Mouse (Mus musculus): ENCODE measurements at regions not wholly inside any gene's neighbourhood (a gene's known extent, or its start where the extent isn't known, plus 50 kb on each side); places are given as distances from the start of the nearest gene placed in this dataset.

DNA sequence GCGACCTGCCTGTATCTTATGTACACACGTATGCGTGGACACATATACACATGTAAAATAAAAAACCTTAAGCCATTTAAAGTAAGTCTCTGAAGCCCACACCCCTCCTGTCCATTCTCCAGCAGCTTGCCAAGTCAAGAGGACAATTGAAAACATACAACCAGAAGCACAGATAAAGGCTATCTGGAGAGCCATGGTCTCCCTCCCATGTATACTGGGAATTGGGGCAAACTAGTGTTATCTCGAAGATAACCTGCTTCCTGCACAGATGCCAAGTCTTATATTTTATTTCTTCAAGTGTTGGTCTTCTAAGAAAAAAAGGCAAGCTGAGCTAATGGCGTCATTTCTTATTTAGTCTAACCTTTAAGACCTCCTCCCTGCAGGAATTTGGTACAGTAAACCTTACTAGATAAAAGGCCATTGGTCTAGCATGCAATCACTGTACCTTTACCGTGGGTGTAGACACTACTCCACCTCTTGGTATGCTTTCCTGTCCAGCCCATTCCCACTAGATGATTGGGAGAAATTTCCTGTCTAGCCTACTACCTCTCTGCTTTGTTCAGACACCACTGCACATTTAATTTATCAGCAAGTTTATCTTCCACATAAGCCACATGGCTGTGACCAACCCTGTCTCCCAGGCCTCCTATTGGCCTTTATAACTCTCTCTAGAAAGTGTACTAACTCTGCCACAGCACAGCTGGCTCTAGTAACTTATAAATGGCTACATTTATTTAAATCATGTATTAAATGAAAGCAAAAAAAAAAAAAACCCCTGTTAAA lies 223.8 kb upstream of the Gm11114 start:
- ATAC-seq (ENCODE audit: insufficient number of reproducible peaks, low FRiP score, low TSS enrichment, low read depth) (no peak), DNase-seq (ENCODE audit: low spot score) (no peak)
- Histone ChIP-seq H3K9ac (ENCODE audit: low read length) (no peak overlapping the region), H3K27ac (replicated peaks; ENCODE audit: low read depth, low read length) (no peak overlapping the region), H3K4me2 (ENCODE audit: low read depth, severe bottlenecking) (no peak overlapping the region), H3K27me3 (ENCODE audit: control insufficient read depth, insufficient read depth, low read length) (no peaks in the 10 kb centered on the region), H3K36me3 (ENCODE audit: control insufficient read depth, insufficient read depth, low read length) (no peaks in the 10 kb centered on the region), H3K4me3 (ENCODE audit: low read depth, low read length) (no peak overlapping the region), H3K9me3 (ENCODE audit: control insufficient read depth, low read length) (no peaks in the 10 kb centered on the region), H3K4me1 (ENCODE audit: control insufficient read depth, insufficient read depth, low read length) (no peaks in the 10 kb centered on the region)
- 90% methylated on average over 6 of the region's 6 CpGs for WGBS

DNA sequence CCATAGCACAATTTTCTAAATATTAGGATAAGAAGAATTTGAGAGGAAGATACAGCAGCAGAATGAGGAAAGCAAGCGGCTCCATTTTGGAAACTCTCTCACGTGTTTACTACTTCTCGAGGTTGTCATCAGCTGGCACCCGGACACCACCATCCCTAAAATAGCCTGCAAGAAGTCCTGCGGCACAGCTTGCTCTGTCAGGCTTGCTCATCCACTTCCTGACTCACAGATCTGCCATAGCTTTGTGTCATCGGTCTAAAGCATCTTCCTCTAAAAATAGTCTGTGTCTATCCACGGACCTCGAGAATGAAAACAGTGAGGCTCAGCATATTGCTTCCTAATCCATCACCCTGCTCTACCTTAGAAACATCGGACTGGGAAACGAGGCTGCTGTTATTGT lies 222.3 kb upstream of the Gm11114 start:
- H3K9ac ChIP-seq (ENCODE audit: low read length): no peak overlapping the region
- no peak overlapping the region for H3K4me2 ChIP-seq (ENCODE audit: low read depth, severe bottlenecking)
- H3K36me3 ChIP-seq (ENCODE audit: control insufficient read depth, insufficient read depth, low read length): no peaks in the 10 kb centered on the region
- no peak overlapping the region for H3K4me3 ChIP-seq (ENCODE audit: low read depth, low read length)
- ATAC-seq (ENCODE audit: insufficient number of reproducible peaks, low FRiP score, low TSS enrichment, low read depth): no peak
- DNase-seq (ENCODE audit: low spot score): no peak
- H3K4me1 ChIP-seq (ENCODE audit: control insufficient read depth, insufficient read depth, low read length): no peaks in the 10 kb centered on the region
- H3K9me3 ChIP-seq (ENCODE audit: control insufficient read depth, low read length): no peaks in the 10 kb centered on the region
- 85% methylated on average over 10 of the region's 10 CpGs for WGBS
- no peaks in the 10 kb centered on the region for H3K27me3 ChIP-seq (ENCODE audit: control insufficient read depth, insufficient read depth, low read length)
- H3K27ac ChIP-seq (replicated peaks; ENCODE audit: low read depth, low read length): no peak overlapping the region

DNA sequence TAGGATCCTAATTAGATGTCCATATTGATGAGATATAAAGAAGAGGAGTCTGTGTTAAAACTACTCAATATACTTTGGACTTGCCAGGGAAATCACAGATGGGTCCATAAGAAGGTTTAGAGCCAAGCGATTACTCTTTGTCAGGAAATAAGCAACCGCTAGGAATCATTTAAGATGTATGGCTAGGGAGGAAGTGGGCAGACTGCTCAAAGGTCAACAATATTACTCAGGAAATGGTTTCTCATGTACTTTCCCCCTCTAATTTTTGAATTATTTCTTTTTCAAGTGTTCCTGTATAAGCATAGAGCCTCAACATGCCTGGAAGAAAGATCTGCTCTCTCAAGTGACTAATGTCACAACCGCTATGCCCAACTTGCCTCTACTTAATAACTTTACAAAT lies 217.3 kb upstream of the Gm11114 start:
- no peak overlapping the region for H3K4me3 ChIP-seq (ENCODE audit: low read depth, low read length)
- no peaks in the 10 kb centered on the region for H3K36me3 ChIP-seq (ENCODE audit: control insufficient read depth, insufficient read depth, low read length)
- H3K9me3 ChIP-seq (ENCODE audit: control insufficient read depth, low read length): no peaks in the 10 kb centered on the region
- DNase-seq (ENCODE audit: low spot score) (no peak), ATAC-seq (ENCODE audit: insufficient number of reproducible peaks, low FRiP score, low TSS enrichment, low read depth) (no peak)
- 89% methylated on average over 3 of the region's 3 CpGs for WGBS
- H3K9ac ChIP-seq (ENCODE audit: low read length): no peak overlapping the region
- no peaks in the 10 kb centered on the region for H3K4me1 ChIP-seq (ENCODE audit: control insufficient read depth, insufficient read depth, low read length)
- H3K27ac ChIP-seq (replicated peaks; ENCODE audit: low read depth, low read length): no peak overlapping the region
- no peak overlapping the region for H3K4me2 ChIP-seq (ENCODE audit: low read depth, severe bottlenecking)
- no peaks in the 10 kb centered on the region for H3K27me3 ChIP-seq (ENCODE audit: control insufficient read depth, insufficient read depth, low read length)

DNA sequence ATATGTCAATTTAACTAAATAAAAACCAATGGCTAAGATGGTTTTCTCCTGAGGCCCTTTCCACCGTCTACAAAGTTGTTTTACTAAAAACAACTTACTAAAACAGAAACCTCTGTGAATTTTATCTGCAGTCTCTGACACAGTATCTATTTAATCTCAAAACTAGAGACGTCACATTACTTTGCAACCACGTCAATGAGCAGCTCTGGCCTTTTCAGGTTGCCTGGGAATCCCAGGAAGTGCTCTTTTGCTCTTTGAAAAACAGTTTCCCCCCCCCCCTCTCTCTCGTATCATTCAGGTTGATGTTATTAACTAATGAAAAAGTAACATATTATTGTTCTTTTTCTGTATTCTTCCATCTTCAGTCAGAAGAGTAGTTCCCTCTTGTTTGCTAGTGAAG lies 216.1 kb upstream of the Gm11114 start:
- no peak overlapping the region for H3K9ac ChIP-seq (ENCODE audit: low read length)
- no peak overlapping the region for H3K27ac ChIP-seq (replicated peaks; ENCODE audit: low read depth, low read length)
- 89% methylated on average over 4 of the region's 4 CpGs for WGBS

DNA sequence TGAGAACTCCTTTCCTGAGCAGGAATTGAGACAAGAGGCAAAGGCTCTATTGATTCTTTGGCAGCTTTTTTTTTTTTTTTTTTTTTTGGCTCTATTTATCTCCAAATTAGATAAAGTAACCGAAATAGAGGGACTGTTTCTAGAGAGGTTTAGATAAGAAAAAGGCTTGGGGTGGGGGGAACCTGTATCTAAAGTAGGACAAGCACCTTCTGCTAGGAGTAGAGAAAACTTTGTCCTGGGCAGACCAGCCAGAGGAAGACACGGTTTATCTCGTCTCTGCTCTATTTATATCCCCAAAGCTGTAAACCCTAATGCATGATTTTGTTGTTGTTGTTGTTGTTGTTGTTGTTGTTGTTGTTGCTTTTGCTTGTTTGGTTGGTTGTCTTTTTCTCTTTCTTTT lies 199.6 kb upstream of the Gm11114 start:
- no peak overlapping the region for H3K27ac ChIP-seq (replicated peaks; ENCODE audit: low read depth, low read length)
- no peak overlapping the region for H3K9ac ChIP-seq (ENCODE audit: low read length)
- H3K36me3 ChIP-seq (ENCODE audit: control insufficient read depth, insufficient read depth, low read length): no peaks in the 10 kb centered on the region
- H3K4me2 ChIP-seq (ENCODE audit: low read depth, severe bottlenecking): no peak overlapping the region
- 87% methylated on average over 3 of the region's 3 CpGs for WGBS
- H3K4me3 ChIP-seq (ENCODE audit: low read depth, low read length): no peak overlapping the region
- H3K4me1 ChIP-seq (ENCODE audit: control insufficient read depth, insufficient read depth, low read length): no peaks in the 10 kb centered on the region
- H3K27me3 ChIP-seq (ENCODE audit: control insufficient read depth, insufficient read depth, low read length): no peaks in the 10 kb centered on the region
- ATAC-seq (ENCODE audit: insufficient number of reproducible peaks, low FRiP score, low TSS enrichment, low read depth): no peak
- no peak for DNase-seq (ENCODE audit: low spot score)
- no peaks in the 10 kb centered on the region for H3K9me3 ChIP-seq (ENCODE audit: control insufficient read depth, low read length)

More for the DNA sequence above, 216.1 kb upstream of the Gm11114 start:
- Histone ChIP-seq H3K36me3 (ENCODE audit: control insufficient read depth, insufficient read depth, low read length) (no peaks in the 10 kb centered on the region), H3K4me3 (ENCODE audit: low read depth, low read length) (no peak overlapping the region), H3K9me3 (ENCODE audit: control insufficient read depth, low read length) (no peaks in the 10 kb centered on the region), H3K4me2 (ENCODE audit: low read depth, severe bottlenecking) (no peak overlapping the region), H3K4me1 (ENCODE audit: control insufficient read depth, insufficient read depth, low read length) (no peaks in the 10 kb centered on the region), H3K27me3 (ENCODE audit: control insufficient read depth, insufficient read depth, low read length) (no peaks in the 10 kb centered on the region)
- DNase-seq (ENCODE audit: low spot score) (no peak), ATAC-seq (ENCODE audit: insufficient number of reproducible peaks, low FRiP score, low TSS enrichment, low read depth) (no peak)

DNA sequence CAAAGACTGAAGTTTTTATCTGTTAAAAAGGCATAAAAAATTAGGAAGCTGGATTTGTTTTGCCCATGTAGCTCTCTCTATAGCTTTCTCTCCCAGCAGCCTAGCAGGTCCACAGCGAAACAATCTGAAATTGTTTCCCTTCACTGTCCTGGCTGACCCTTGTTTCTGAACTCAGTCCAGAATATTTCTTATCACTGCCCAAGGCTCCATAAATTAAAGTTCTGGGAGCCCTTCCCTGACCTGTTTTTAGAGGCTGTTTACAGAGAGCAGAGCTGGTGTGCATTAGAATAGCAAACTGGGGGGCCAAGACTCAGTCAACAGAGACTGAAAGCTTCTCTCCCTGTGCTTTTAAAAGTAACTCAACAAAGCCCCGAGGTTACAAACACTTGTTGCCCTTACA lies 198.3 kb upstream of the Gm11114 start:
- DNase-seq (ENCODE audit: low spot score): no peak
- Histone ChIP-seq H3K9ac (ENCODE audit: low read length) (no peak overlapping the region), H3K27me3 (ENCODE audit: control insufficient read depth, insufficient read depth, low read length) (no peaks in the 10 kb centered on the region), H3K4me1 (ENCODE audit: control insufficient read depth, insufficient read depth, low read length) (no peaks in the 10 kb centered on the region), H3K4me3 (ENCODE audit: low read depth, low read length) (no peak overlapping the region), H3K36me3 (ENCODE audit: control insufficient read depth, insufficient read depth, low read length) (no peaks in the 10 kb centered on the region), H3K4me2 (ENCODE audit: low read depth, severe bottlenecking) (no peak overlapping the region), H3K9me3 (ENCODE audit: control insufficient read depth, low read length) (no peaks in the 10 kb centered on the region), H3K27ac (replicated peaks; ENCODE audit: low read depth, low read length) (no peak overlapping the region)
- no peak for ATAC-seq (ENCODE audit: insufficient number of reproducible peaks, low FRiP score, low TSS enrichment, low read depth)
- WGBS: 77% methylated on average over 2 of the region's 2 CpGs

DNA sequence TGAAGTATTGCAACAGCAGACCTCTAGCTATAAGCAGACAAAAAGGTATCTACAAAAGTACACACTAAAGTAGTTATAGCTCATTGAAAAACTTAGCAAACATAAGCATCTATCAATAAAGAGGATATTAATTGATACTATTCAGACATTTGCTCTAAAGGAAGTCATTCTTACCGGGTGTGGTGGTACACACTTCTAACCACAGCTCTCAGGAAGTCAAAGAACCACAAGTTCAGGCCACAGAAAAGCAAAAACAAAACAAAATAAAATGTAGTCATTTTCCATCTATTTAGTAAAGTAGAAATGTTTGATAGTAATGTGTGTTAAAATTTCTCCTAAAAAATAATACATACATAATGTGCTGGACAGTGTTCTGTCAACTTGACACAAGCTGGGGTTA lies 192.5 kb upstream of the Gm11114 start:
- H3K36me3 ChIP-seq (ENCODE audit: control insufficient read depth, insufficient read depth, low read length): no peaks in the 10 kb centered on the region
- DNase-seq (ENCODE audit: low spot score) (no peak), ATAC-seq (ENCODE audit: insufficient number of reproducible peaks, low FRiP score, low TSS enrichment, low read depth) (no peak)
- no peak overlapping the region for H3K27ac ChIP-seq (replicated peaks; ENCODE audit: low read depth, low read length)
- H3K27me3 ChIP-seq (ENCODE audit: control insufficient read depth, insufficient read depth, low read length): no peaks in the 10 kb centered on the region
- H3K4me1 ChIP-seq (ENCODE audit: control insufficient read depth, insufficient read depth, low read length): no peaks in the 10 kb centered on the region
- H3K4me2 ChIP-seq (ENCODE audit: low read depth, severe bottlenecking): no peak overlapping the region
- H3K9ac ChIP-seq (ENCODE audit: low read length): no peak overlapping the region
- H3K4me3 ChIP-seq (ENCODE audit: low read depth, low read length): no peak overlapping the region
- no peaks in the 10 kb centered on the region for H3K9me3 ChIP-seq (ENCODE audit: control insufficient read depth, low read length)
- WGBS: 85% methylated on average over 1 of the region's 1 CpGs

DNA sequence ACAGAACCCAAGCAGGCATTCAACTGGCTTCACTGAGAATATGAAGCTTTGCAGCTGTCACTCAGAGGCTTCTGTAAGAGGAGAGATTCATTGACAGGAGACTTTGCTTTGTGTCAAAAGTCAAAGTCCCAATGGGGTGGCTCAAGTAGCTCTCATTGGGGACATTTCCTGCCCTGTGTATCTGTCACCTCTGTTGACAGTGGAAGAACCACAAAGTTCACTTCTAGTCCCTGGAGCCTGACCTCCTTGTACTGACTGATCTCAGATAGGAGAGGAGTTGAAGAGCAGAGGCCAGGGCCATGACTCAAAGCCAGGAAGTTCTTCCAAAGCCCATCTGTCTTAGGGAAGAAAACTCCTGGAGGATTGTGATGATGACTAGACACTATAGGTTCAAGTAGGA lies 191.5 kb upstream of the Gm11114 start:
- H3K4me1 ChIP-seq (ENCODE audit: control insufficient read depth, insufficient read depth, low read length): no peaks in the 10 kb centered on the region
- no peak for DNase-seq (ENCODE audit: low spot score)
- no peaks in the 10 kb centered on the region for H3K36me3 ChIP-seq (ENCODE audit: control insufficient read depth, insufficient read depth, low read length)
- H3K4me2 ChIP-seq (ENCODE audit: low read depth, severe bottlenecking): no peak overlapping the region
- H3K27ac ChIP-seq (replicated peaks; ENCODE audit: low read depth, low read length): no peak overlapping the region
- no peak overlapping the region for H3K4me3 ChIP-seq (ENCODE audit: low read depth, low read length)
- no peaks in the 10 kb centered on the region for H3K9me3 ChIP-seq (ENCODE audit: control insufficient read depth, low read length)
- ATAC-seq (ENCODE audit: insufficient number of reproducible peaks, low FRiP score, low TSS enrichment, low read depth): no peak
- no peaks in the 10 kb centered on the region for H3K27me3 ChIP-seq (ENCODE audit: control insufficient read depth, insufficient read depth, low read length)
- no peak overlapping the region for H3K9ac ChIP-seq (ENCODE audit: low read length)

DNA sequence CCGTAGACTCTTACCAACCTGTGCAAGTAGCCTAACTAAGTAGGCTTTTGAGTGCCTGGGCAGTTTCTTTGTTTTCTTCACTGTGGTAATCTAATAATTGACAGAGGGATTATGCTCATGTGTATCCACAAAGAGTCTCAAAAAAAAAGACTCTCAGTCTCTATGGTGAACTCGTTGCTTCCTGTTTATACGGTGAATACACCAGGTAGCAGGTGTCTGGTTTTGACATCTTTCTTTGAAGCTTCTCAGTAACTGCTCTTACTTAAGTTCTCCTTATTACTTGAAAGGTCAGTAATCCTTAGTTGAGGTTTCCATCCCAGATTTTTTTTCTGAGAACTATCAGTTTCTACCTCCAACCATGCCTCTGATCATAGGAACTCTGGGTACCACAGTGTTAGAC lies 188.9 kb upstream of the Gm11114 start:
- Histone ChIP-seq H3K4me2 (ENCODE audit: low read depth, severe bottlenecking) (no peak overlapping the region), H3K36me3 (ENCODE audit: control insufficient read depth, insufficient read depth, low read length) (no peaks in the 10 kb centered on the region), H3K9ac (ENCODE audit: low read length) (no peak overlapping the region), H3K4me3 (ENCODE audit: low read depth, low read length) (no peak overlapping the region), H3K9me3 (ENCODE audit: control insufficient read depth, low read length) (no peaks in the 10 kb centered on the region), H3K27ac (replicated peaks; ENCODE audit: low read depth, low read length) (no peak overlapping the region), H3K4me1 (ENCODE audit: control insufficient read depth, insufficient read depth, low read length) (no peaks in the 10 kb centered on the region), H3K27me3 (ENCODE audit: control insufficient read depth, insufficient read depth, low read length) (no peaks in the 10 kb centered on the region)
- no peak for DNase-seq (ENCODE audit: low spot score)
- no peak for ATAC-seq (ENCODE audit: insufficient number of reproducible peaks, low FRiP score, low TSS enrichment, low read depth)
- WGBS: 91% methylated on average over 3 of the region's 3 CpGs
